Mouse (Mus musculus) liver, embryonic 11.5 days (tissue): ENCODE measurements around the gene Ankfn1. TPM values are rescaled to one million over a fixed set of nuclear protein-coding genes. Genes with fewer than 3 reads are reported as not detected.

ENCODE experiments used
- ATAC-seq: fragments of 200-750 bp; cut with Nextera tagmentation; replicated peaks from 2 replicates; pipeline ENCODE4 v1.8.0; 2017; ENCODE audit warnings: moderate number of reproducible peaks, mild to moderate bottlenecking, moderate TSS enrichment, moderate library complexity; ENCODE audit not compliant: low FRiP score
- DNase-seq: peaks from one replicate; pipeline ENCODE4 v3.0.0-alpha.2; 2017; ENCODE audit warnings: low spot score
- H3K27ac ChIP-seq: fragments of 300-500 bp; sonication (generic); 2 replicates; pipeline ENCODE4 v1.5.1; 2014; ENCODE audit warnings: mild to moderate bottlenecking, low read depth, low read length, control low read depth
- H3K27me3 ChIP-seq: fragments of 300-500 bp; sonication (generic); replicated peaks from 2 replicates; pipeline ENCODE4 v1.6.1; 2014; ENCODE audit warnings: low read length, mixed read lengths; ENCODE audit not compliant: control insufficient read depth, insufficient read depth
- H3K36me3 ChIP-seq: fragments of 300-500 bp; sonication (generic); 2 replicates; pipeline ENCODE4 v1.6.1; 2014; ENCODE audit warnings: mild to moderate bottlenecking, low read length, moderate library complexity, mixed read lengths; ENCODE audit not compliant: control insufficient read depth, insufficient read depth
- H3K4me1 ChIP-seq: fragments of 300-500 bp; sonication (generic); replicated peaks from 2 replicates; pipeline ENCODE4 v1.6.1; 2014; ENCODE audit warnings: low read length, mixed read lengths; ENCODE audit not compliant: control insufficient read depth, insufficient read depth
- H3K4me2 ChIP-seq: fragments of 300-500 bp; sonication (generic); 2 replicates; pipeline ENCODE4 v1.6.1; 2014; ENCODE audit warnings: mild to moderate bottlenecking, control low read depth, moderate library complexity
- H3K4me3 ChIP-seq: fragments of 300-500 bp; sonication (generic); 2 replicates; pipeline ENCODE4 v1.5.1; 2014; ENCODE audit warnings: low read depth, low read length, control low read depth
- H3K9ac ChIP-seq: fragments of 300-500 bp; sonication (generic); 2 replicates; pipeline ENCODE4 v1.6.1; 2014; ENCODE audit warnings: low read depth, low read length, control low read depth
- H3K9me3 ChIP-seq: fragments of 300-500 bp; sonication (generic); 2 replicates; pipeline ENCODE4 v1.6.1; 2016; ENCODE audit warnings: low read length, inconsistent platforms, mixed read lengths; ENCODE audit not compliant: control insufficient read depth
- whole genome bisulfite sequencing: fragments of 180-500 bp; shearing (Covaris S2); extraction: QIAGEN DNeasy Blood & Tissue Kit; methylation state at CpG from one replicate; pipeline ENCODE4 v1.1.7; 2014; 5-methylcytosine and 5-hydroxymethylcytosine counted together
- polyA plus RNA-seq: library from polyadenylated mRNA; unstranded; fragments of >200 nt; fragmentation: Nextera tagmentation; extraction: Ambion mirVana; gene quantifications from 2 replicates; pipeline ENCODE4 v1.2.1, GENCODE M21; 2014

Gene Ankfn1
- polyA plus RNA-seq, 1 experiment from 2014 or later: not detected

GRCm38 (mm10) chr11:89574269-89574838 lies 203.1 kb downstream of the Ankfn1 start:
- Histone ChIP-seq H3K4me2 (no peak overlapping the region), H3K27ac (no peak overlapping the region), H3K27me3 (no peaks in the 10 kb centered on the region), H3K9ac (no peak overlapping the region), H3K9me3 (no peaks in the 10 kb centered on the region), H3K36me3 (no peaks in the 10 kb centered on the region), H3K4me3 (no peak overlapping the region), H3K4me1 (no peaks in the 10 kb centered on the region)
- no peak for DNase-seq
- ATAC-seq: no peak
- WGBS: 62% methylated on average over 11 of the region's 11 CpGs

GRCm38 (mm10) chr11:89569391-89570145 lies 207.9 kb downstream of the Ankfn1 start:
- H3K27ac ChIP-seq: no peak overlapping the region
- no peaks in the 10 kb centered on the region for H3K4me1 ChIP-seq
- no peak for ATAC-seq
- H3K4me2 ChIP-seq: no peak overlapping the region
- H3K27me3 ChIP-seq: no peaks in the 10 kb centered on the region
- no peak for DNase-seq
- no peak overlapping the region for H3K9ac ChIP-seq
- no peaks in the 10 kb centered on the region for H3K36me3 ChIP-seq
- 71% methylated on average over 11 of the region's 11 CpGs for WGBS
- H3K9me3 ChIP-seq: no peaks in the 10 kb centered on the region
- no peak overlapping the region for H3K4me3 ChIP-seq

- WGBS: 78% methylated on average over 4 of the region's 4 CpGs
- DNase-seq (no peak), ATAC-seq (no peak)
- Histone ChIP-seq H3K9ac (no peak overlapping the region), H3K27ac (no peak overlapping the region), H3K36me3 (no peaks in the 10 kb centered on the region), H3K4me3 (no peak overlapping the region), H3K9me3 (no peaks in the 10 kb centered on the region), H3K4me2 (no peak overlapping the region), H3K27me3 (no peaks in the 10 kb centered on the region), H3K4me1 (no peaks in the 10 kb centered on the region)
Measured at GRCm38 (mm10) chr11:89568246-89568645, 209.2 kb downstream of the Ankfn1 start.

- no peaks in the 10 kb centered on the region for H3K27me3 ChIP-seq
- DNase-seq: no peak
- H3K36me3 ChIP-seq: no peaks in the 10 kb centered on the region
- H3K4me2 ChIP-seq: no peak overlapping the region
- WGBS: 76% methylated on average over 11 of the region's 11 CpGs
- H3K4me3 ChIP-seq: no peak overlapping the region
- no peaks in the 10 kb centered on the region for H3K4me1 ChIP-seq
- ATAC-seq: no peak
- H3K9ac ChIP-seq: no peak overlapping the region
- H3K27ac ChIP-seq: no peak overlapping the region
- H3K9me3 ChIP-seq: no peaks in the 10 kb centered on the region
Measured at GRCm38 (mm10) chr11:89551441-89551840, 226.0 kb downstream of the Ankfn1 start.

- no peaks in the 10 kb centered on the region for H3K27me3 ChIP-seq
- no peak for DNase-seq
- no peaks in the 10 kb centered on the region for H3K36me3 ChIP-seq
- no peak for ATAC-seq
- no peak overlapping the region for H3K27ac ChIP-seq
- no peaks in the 10 kb centered on the region for H3K9me3 ChIP-seq
- H3K4me1 ChIP-seq: no peaks in the 10 kb centered on the region
- H3K4me2 ChIP-seq: no peak overlapping the region
- no peak overlapping the region for H3K9ac ChIP-seq
- 73% methylated on average over 3 of the region's 3 CpGs for WGBS
- H3K4me3 ChIP-seq: no peak overlapping the region
Measured at GRCm38 (mm10) chr11:89550921-89551320, 226.5 kb downstream of the Ankfn1 start.

- no peak for ATAC-seq
- 39% methylated on average over 4 of the region's 4 CpGs for WGBS
- H3K36me3 ChIP-seq: no peaks in the 10 kb centered on the region
Measured at GRCm38 (mm10) chr11:89548786-89549185, 228.7 kb downstream of the Ankfn1 start.

GRCm38 (mm10) chr11:89546164-89546563 lies 231.3 kb downstream of the Ankfn1 start:
- no peak for DNase-seq
- Histone ChIP-seq H3K36me3 (no peaks in the 10 kb centered on the region), H3K9ac (no peak overlapping the region), H3K4me1 (no peaks in the 10 kb centered on the region), H3K4me2 (no peak overlapping the region), H3K27ac (no peak overlapping the region), H3K9me3 (no peaks in the 10 kb centered on the region), H3K27me3 (no peaks in the 10 kb centered on the region; the same call in 1 of the 2 replicates), H3K4me3 (no peak overlapping the region)
- ATAC-seq: no peak
- WGBS: 31% methylated on average over 7 of the region's 7 CpGs

More at GRCm38 (mm10) chr11:89548786-89549185, 228.7 kb downstream of the Ankfn1 start:
- no peak for DNase-seq
- no peaks in the 10 kb centered on the region for H3K9me3 ChIP-seq
- H3K27me3 ChIP-seq: no peaks in the 10 kb centered on the region; the same call in 1 of the 2 replicates
- H3K9ac ChIP-seq: no peak overlapping the region
- no peaks in the 10 kb centered on the region for H3K4me1 ChIP-seq
- H3K4me2 ChIP-seq: no peak overlapping the region
- no peak overlapping the region for H3K4me3 ChIP-seq
- H3K27ac ChIP-seq: no peak overlapping the region

- Histone ChIP-seq H3K9ac (no peak overlapping the region), H3K4me2 (peak overlapping the region; percentile 44)
- DNase-seq: no peak
Measured at GRCm38 (mm10) chr11:89544856-89545817, 232.3 kb downstream of the Ankfn1 start.

More at GRCm38 (mm10) chr11:89544856-89545817, 232.3 kb downstream of the Ankfn1 start:
- ATAC-seq: no peak
- no peaks in the 10 kb centered on the region for H3K4me1 ChIP-seq
- H3K9me3 ChIP-seq: no peaks in the 10 kb centered on the region
- H3K36me3 ChIP-seq: no peaks in the 10 kb centered on the region
- WGBS: 11% methylated on average over 29 of the region's 29 CpGs
- H3K4me3 ChIP-seq: no peak overlapping the region
- no peak overlapping the region for H3K27ac ChIP-seq
- H3K27me3 ChIP-seq: no peaks in the 10 kb centered on the region; the same call in 1 of the 2 replicates
